Mouse (Mus musculus) intestine, embryonic 14.5 days (tissue): ENCODE results near the gene Lamb3. TPM values are rescaled to one million over a fixed set of nuclear protein-coding genes. Genes with fewer than 3 reads are reported as not detected.

Experiments used
- ATAC-seq: fragments of 200-750 bp; cut with Nextera tagmentation; replicated peaks from 2 replicates; pipeline ENCODE4 v1.8.0; 2017; ENCODE audit warnings: low read depth, moderate number of reproducible peaks, moderate TSS enrichment, moderate library complexity; ENCODE audit not compliant: low FRiP score, low TSS enrichment
- DNase-seq: peaks from one replicate; pipeline ENCODE4 v3.0.0-alpha.2; 2018; ENCODE audit warnings: low spot score
- H3K27ac ChIP-seq: fragments of 300-500 bp; sonication (generic); 2 replicates; pipeline ENCODE4 v1.5.1; 2014; ENCODE audit warnings: low read depth, mild to moderate bottlenecking, control low read depth
- H3K27me3 ChIP-seq: fragments of 300-500 bp; sonication (generic); replicated peaks from 2 replicates; pipeline ENCODE4 v1.6.1; 2014; ENCODE audit warnings: low read length, control low read depth; ENCODE audit not compliant: control insufficient read depth, insufficient read depth
- H3K36me3 ChIP-seq: fragments of 300-500 bp; sonication (generic); 2 replicates; pipeline ENCODE4 v1.6.1; 2014; ENCODE audit warnings: low read length, control low read depth; ENCODE audit not compliant: control insufficient read depth, insufficient read depth
- H3K4me1 ChIP-seq: fragments of 300-500 bp; sonication (generic); replicated peaks from 2 replicates; pipeline ENCODE4 v1.6.1; 2014; ENCODE audit warnings: low read length, control low read depth, mixed read lengths; ENCODE audit not compliant: control insufficient read depth, insufficient read depth
- H3K4me2 ChIP-seq: fragments of 300-500 bp; sonication (generic); 2 replicates; pipeline ENCODE4 v1.6.1; 2014; ENCODE audit warnings: low read length
- H3K4me3 ChIP-seq: fragments of 300-500 bp; sonication (generic); 2 replicates; pipeline ENCODE4 v1.5.1; 2014; ENCODE audit warnings: low read depth, low read length, control low read depth, mixed read lengths
- H3K9ac ChIP-seq: fragments of 300-500 bp; sonication (generic); 2 replicates; pipeline ENCODE4 v1.6.1; 2014; ENCODE audit warnings: mild to moderate bottlenecking, low read length
- H3K9me3 ChIP-seq: fragments of 300-500 bp; sonication (generic); 2 replicates; pipeline ENCODE4 v1.6.1; 2016; ENCODE audit warnings: low read length, control low read depth; ENCODE audit not compliant: control insufficient read depth
- WGBS: fragments of 180-500 bp; shearing (Covaris S2); extraction: QIAGEN DNeasy Blood & Tissue Kit; methylation state at CpG from one replicate; pipeline ENCODE4 v1.1.7; 2014; 5-methylcytosine and 5-hydroxymethylcytosine counted together
- polyA plus RNA-seq: library from polyadenylated mRNA; unstranded; fragments of >200 nt; fragmentation: Nextera tagmentation; extraction: Ambion mirVana; gene quantifications from 2 replicates; pipeline ENCODE4 v1.2.1, GENCODE M21; 2014

The Lamb3 gene
- 3.4 and 4.0 TPM in 2 replicates for polyA plus RNA-seq

- H3K9me3 ChIP-seq, result no peaks in the 10 kb centered on the region
- H3K27ac ChIP-seq, result no peak within 1 kb of the TSS
- no peak within 1 kb of the TSS for H3K9ac ChIP-seq
- no peaks in the 10 kb centered on the region for H3K27me3 ChIP-seq
- 88% methylated on average over 3 of the region's 3 CpGs for WGBS
- ATAC-seq, result no peak
- DNase-seq, result no peak
- H3K36me3 ChIP-seq, result no peaks in the 10 kb centered on the region
- no peaks in the 10 kb centered on the region for H3K4me1 ChIP-seq
- no peak within 1 kb of the TSS for H3K4me3 ChIP-seq
- no peak within 1 kb of the TSS for H3K4me2 ChIP-seq
These were observed at the start of gene Lamb3 for GRCm38 (mm10) chr1:193207503-193207902. Lamb3 (plus strand) TSS chr1:193207699.

- WGBS, result 15% methylated on average over 3 of the region's 3 CpGs
- Histone ChIP-seq H3K27ac (peak overlapping the region; percentile 47; the same call in 1 of the 2 replicates), H3K27me3 (peaks cover 4% of the 10 kb centered on the region), H3K9ac (no peak overlapping the region), H3K4me1 (peaks cover 22% of the 10 kb centered on the region), H3K4me2 (no peak overlapping the region), H3K4me3 (no peak overlapping the region), H3K9me3 (no peaks in the 10 kb centered on the region), H3K36me3 (no peaks in the 10 kb centered on the region)
- ATAC-seq (no peak), DNase-seq (no peak)
These were observed 48.3 kb upstream of the Lamb3 start for GRCm38 (mm10) chr1:193159163-193159562.

GRCm38 (mm10) chr1:193159613-193160012 lies 47.9 kb upstream of the Lamb3 start:
- Histone ChIP-seq H3K27ac (peak overlapping the region; percentile 47), H3K4me3 (no peak overlapping the region), H3K4me2 (peak overlapping the region; percentile 49; the same call in 1 of the 2 replicates), H3K4me1 (peaks cover 19% of the 10 kb centered on the region), H3K27me3 (no peaks in the 10 kb centered on the region), H3K36me3 (no peaks in the 10 kb centered on the region), H3K9ac (no peak overlapping the region), H3K9me3 (no peaks in the 10 kb centered on the region)
- DNase-seq (no peak), ATAC-seq (no peak)
- WGBS, result 38% methylated on average over 1 of the region's 1 CpGs

- Histone ChIP-seq H3K4me1 (peaks cover 19% of the 10 kb centered on the region), H3K4me3 (peak overlapping the region; percentile 22; the same call in 1 of the 2 replicates), H3K9ac (no peak overlapping the region), H3K27ac (peak overlapping the region; percentile 47; the same call in 1 of the 2 replicates), H3K27me3 (no peaks in the 10 kb centered on the region), H3K9me3 (no peaks in the 10 kb centered on the region), H3K4me2 (peak overlapping the region; percentile 49), H3K36me3 (no peaks in the 10 kb centered on the region)
- DNase-seq, result peak; percentile 87
- WGBS, result 13% methylated on average over 18 of the region's 18 CpGs
- ATAC-seq, result peak; percentile 82
These were observed 47.0 kb upstream of the Lamb3 start for GRCm38 (mm10) chr1:193160317-193161032.

GRCm38 (mm10) chr1:193167746-193168145 lies 39.8 kb upstream of the Lamb3 start, which contains the start of gene A130010J15Rik:
A130010J15Rik (plus strand) TSS chr1:193168046.
- H3K27ac ChIP-seq, result no peak within 1 kb of the TSS
- 97% methylated on average over 3 of the region's 3 CpGs for WGBS
- no peak within 1 kb of the TSS for H3K9ac ChIP-seq
- ATAC-seq (no peak), DNase-seq (no peak)
- no peak within 1 kb of the TSS for H3K4me2 ChIP-seq
- H3K36me3 ChIP-seq, result 0 out of 2 replicates have a peak, but pooled peaks cover 7% of the 10 kb centered on the region
- peaks cover 13% of the 10 kb centered on the region for H3K4me1 ChIP-seq
- no peak within 1 kb of the TSS for H3K4me3 ChIP-seq
- H3K27me3 ChIP-seq, result no peaks in the 10 kb centered on the region
- H3K9me3 ChIP-seq, result no peaks in the 10 kb centered on the region

- Histone ChIP-seq H3K4me2 (no peak overlapping the region), H3K27me3 (no peaks in the 10 kb centered on the region), H3K9ac (no peak overlapping the region), H3K4me3 (no peak overlapping the region), H3K36me3 (0 out of 2 replicates have a peak, but pooled peaks cover 7% of the 10 kb centered on the region), H3K9me3 (no peaks in the 10 kb centered on the region), H3K27ac (no peak overlapping the region), H3K4me1 (peaks cover 17% of the 10 kb centered on the region)
- WGBS, result 79% methylated on average over 7 of the region's 7 CpGs
- ATAC-seq (no peak), DNase-seq (no peak)
These were observed 38.3 kb upstream of the Lamb3 start for GRCm38 (mm10) chr1:193169228-193169627.

- DNase-seq (no peak), ATAC-seq (no peak)
- WGBS, result 66% methylated on average over 2 of the region's 2 CpGs
- Histone ChIP-seq H3K9me3 (no peaks in the 10 kb centered on the region), H3K4me1 (peaks cover 23% of the 10 kb centered on the region), H3K9ac (no peak overlapping the region), H3K36me3 (0 out of 2 replicates have a peak, but pooled peaks cover 7% of the 10 kb centered on the region), H3K27ac (no peak overlapping the region), H3K4me2 (no peak overlapping the region), H3K4me3 (no peak overlapping the region), H3K27me3 (no peaks in the 10 kb centered on the region)
These were observed 37.6 kb upstream of the Lamb3 start for GRCm38 (mm10) chr1:193169856-193170255.

- H3K36me3 ChIP-seq, result no peaks in the 10 kb centered on the region
- H3K4me3 ChIP-seq, result peak overlapping the region; percentile 50
- peak overlapping the region; percentile 71 for H3K4me2 ChIP-seq
- H3K27ac ChIP-seq, result peak overlapping the region; percentile 81
- no peaks in the 10 kb centered on the region for H3K27me3 ChIP-seq
- no peaks in the 10 kb centered on the region for H3K9me3 ChIP-seq
- H3K4me1 ChIP-seq, result peaks cover 32% of the 10 kb centered on the region
- DNase-seq (peak; percentile 97), ATAC-seq (peak; percentile 97)
- 1% methylated on average over 48 of the region's 48 CpGs for WGBS
- H3K9ac ChIP-seq, result peak overlapping the region; percentile 65
These were observed 34.3 kb upstream of the Lamb3 start for GRCm38 (mm10) chr1:193172991-193173809.
